Mouse (Mus musculus) G1E (cell line): ENCODE results near the gene Tpm1. TPM values are rescaled to one million over a fixed set of nuclear protein-coding genes. Genes with fewer than 3 reads are reported as not detected.

Experiments used
- ATAC-seq: 2 replicates; pipeline ENCODE4 v1.8.0; 2016; ENCODE audit warnings: mild to moderate bottlenecking; ENCODE audit not compliant: insufficient number of reproducible peaks, poor library complexity, low FRiP score, severe bottlenecking; ENCODE audit errors: extremely low read depth
- DNase-seq: peaks from one replicate; pipeline ENCODE4 v3.0.0; 2012; ENCODE audit warnings: low spot score
- H3K27me3 ChIP-seq: 2 replicates; pipeline ENCODE4 v1.6.1; 2012; ENCODE audit warnings: mild to moderate bottlenecking, low read length, inconsistent platforms; ENCODE audit not compliant: insufficient read depth
- H3K36me3 ChIP-seq: replicated peaks from 2 replicates; pipeline ENCODE3; 2012; ENCODE audit warnings: mild to moderate bottlenecking, inconsistent platforms
- H3K4me1 ChIP-seq: 2 replicates; pipeline ENCODE4 v1.6.1; 2012; ENCODE audit warnings: low read depth, low read length, inconsistent platforms, mixed read lengths; ENCODE audit not compliant: insufficient read depth
- H3K4me3 ChIP-seq: 2 replicates; pipeline ENCODE4 v1.5.1; 2012; ENCODE audit warnings: low read depth, mild to moderate bottlenecking, inconsistent platforms, low read length, moderate library complexity, mixed read lengths
- H3K9me3 ChIP-seq: replicated peaks from 2 replicates; pipeline ENCODE4 v1.6.1; 2012; ENCODE audit warnings: inconsistent platforms
- CTCF ChIP-seq: IDR thresholded peaks from 2 replicates; pipeline ENCODE4 v1.5.1; 2012; ENCODE audit warnings: low read depth, low read length, inconsistent platforms, mixed read lengths
- GATA1 ChIP-seq: IDR thresholded peaks from 2 replicates; pipeline ENCODE4 v1.6.1; 2012; ENCODE audit warnings: borderline replicate concordance, low read length, inconsistent platforms, mixed read lengths
- GATA2 ChIP-seq: IDR thresholded peaks from 2 replicates; pipeline ENCODE4 v1.6.1; 2012; ENCODE audit warnings: low read depth, low read length, inconsistent platforms, borderline replicate concordance
- POLR2AphosphoS5 ChIP-seq: IDR thresholded peaks from 2 replicates; pipeline ENCODE4 v1.6.1; 2012; ENCODE audit warnings: low read depth, low read length, inconsistent platforms; ENCODE audit not compliant: insufficient replicate concordance
- TAL1 ChIP-seq: conservative IDR thresholded peaks from 2 replicates; pipeline ENCODE4 v1.6.1; 2012; ENCODE audit warnings: low read depth, low read length, inconsistent platforms, mixed read lengths
- polyA plus RNA-seq: library from polyadenylated mRNA; stranded (reverse); fragments of >175 nt; gene quantifications from 2 replicates; pipeline ENCODE4 v1.2.3, GENCODE M21; 2012
- total RNA-seq, 2 experiments: library from RNA; stranded (forward) in 1 of 2; stranded (reverse) in 1 of 2; fragments of 200-1000 nt in 1 of 2; fragments of >200 nt in 1 of 2; fragmentation: Nextera tagmentation in 1 of 2; gene quantifications; 2 replicates each; pipeline ENCODE4 v1.2.3; 2014 to 2017

Tpm1 gene
- total and polyA plus RNA-seq, 3 experiments = 98.8 to 191 (median 171) TPM

DNA sequence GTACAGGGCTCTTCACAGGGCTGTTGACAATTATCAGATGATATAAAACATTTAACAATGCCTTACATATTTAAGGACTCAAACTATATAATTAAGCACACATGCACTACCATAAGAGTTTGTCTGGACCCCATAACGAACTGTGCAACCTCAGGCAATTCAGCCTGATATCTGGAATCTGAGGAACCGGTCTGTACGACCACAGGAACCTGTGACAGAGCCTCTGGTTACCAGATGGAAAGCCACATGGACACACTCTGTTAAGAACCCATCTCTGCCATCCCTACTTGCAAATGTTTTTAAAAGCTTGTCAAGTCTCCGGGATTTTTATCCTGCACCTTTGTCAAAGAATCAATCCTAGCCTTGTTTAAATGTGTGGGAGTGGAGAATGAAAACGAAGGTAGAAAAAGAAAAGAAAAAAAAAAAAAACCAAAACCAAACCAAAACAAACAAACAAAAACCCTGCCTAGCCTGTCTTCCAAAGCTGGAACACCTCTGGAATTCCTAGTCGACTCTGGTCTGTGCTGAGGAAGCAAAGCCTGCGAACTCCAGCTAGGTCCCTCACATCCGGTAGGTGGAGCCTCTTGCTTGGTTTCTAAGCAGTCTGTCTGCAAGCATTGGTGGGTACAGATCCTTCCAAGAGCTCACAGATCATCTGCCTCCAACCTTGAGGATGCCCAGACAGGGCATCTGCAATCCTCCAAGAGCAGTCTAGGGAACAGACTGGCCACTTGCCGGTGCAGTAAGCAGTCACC, 4.5 kb downstream of the Tpm1 start:
- Histone ChIP-seq H3K4me3 (no peak overlapping the region), H3K27me3 (peaks cover 33% of the 10 kb centered on the region), H3K9me3 (0 out of 2 replicates have a peak, but pooled peaks cover 4% of the 10 kb centered on the region), H3K36me3 (peaks cover 13% of the 10 kb centered on the region), H3K4me1 (peaks cover 73% of the 10 kb centered on the region)
- DNase-seq (no peak), ATAC-seq (no peak)
- TF ChIP-seq CTCF (no peak), GATA2 (no peak)

DNA sequence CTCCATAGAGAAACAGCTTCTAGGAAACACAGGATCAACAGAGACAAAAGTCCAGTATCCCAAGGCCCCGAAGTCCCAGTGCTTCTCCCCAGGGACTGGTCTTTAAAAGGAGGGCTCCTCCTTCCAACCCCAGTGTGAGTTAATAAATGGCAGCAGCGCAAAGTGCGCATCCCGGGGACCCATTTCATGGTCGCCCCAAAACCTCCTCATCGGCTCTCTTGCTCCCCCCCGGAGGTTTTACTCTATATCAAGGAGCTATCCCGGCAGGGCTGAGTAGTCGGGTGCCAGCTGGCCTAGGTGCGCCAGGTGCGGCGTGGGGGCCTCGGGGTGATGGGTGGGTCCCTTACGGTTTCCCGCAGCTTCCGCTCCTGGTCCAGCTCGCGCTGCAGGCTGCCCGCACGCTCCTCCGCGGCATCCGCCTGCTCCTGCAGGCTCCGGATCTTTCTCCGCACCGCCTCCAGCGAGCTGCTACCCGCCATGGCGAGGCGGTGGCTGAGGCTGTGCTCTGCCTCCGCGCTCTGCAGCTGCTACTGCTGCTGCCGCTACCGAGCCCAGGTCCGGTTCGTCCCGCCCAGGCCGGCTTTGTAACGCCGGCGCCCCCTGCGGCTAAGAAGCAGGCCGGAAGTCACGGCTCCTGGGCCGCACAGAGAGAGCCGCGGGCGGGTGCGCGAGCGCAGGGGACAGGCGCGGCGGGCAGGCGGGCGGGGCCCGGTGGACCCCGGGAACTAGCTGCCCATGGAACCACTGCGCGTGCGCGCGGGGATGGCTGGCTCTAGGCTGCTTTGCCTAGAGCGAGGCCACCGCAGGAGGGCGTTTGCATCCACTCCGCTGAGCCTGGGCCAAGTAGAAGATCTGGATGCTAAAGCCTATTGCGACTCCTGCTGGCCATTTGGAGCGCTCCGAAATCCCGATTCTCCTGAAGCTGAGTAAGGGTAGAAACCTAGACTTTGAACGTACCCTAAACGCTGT, 5.7 kb downstream of the Tpm1 start:
- Histone ChIP-seq H3K9me3 (no peaks in the 10 kb centered on the region), H3K4me3 (peak overlapping the region; percentile 90), H3K4me1 (peaks cover 80% of the 10 kb centered on the region), H3K36me3 (peaks cover 24% of the 10 kb centered on the region), H3K27me3 (peaks cover 21% of the 10 kb centered on the region)
- ATAC-seq (peak; percentile 75), DNase-seq (peak; percentile 96)
- TF ChIP-seq CTCF (peak; percentile 76), TAL1 (no peak)

DNA sequence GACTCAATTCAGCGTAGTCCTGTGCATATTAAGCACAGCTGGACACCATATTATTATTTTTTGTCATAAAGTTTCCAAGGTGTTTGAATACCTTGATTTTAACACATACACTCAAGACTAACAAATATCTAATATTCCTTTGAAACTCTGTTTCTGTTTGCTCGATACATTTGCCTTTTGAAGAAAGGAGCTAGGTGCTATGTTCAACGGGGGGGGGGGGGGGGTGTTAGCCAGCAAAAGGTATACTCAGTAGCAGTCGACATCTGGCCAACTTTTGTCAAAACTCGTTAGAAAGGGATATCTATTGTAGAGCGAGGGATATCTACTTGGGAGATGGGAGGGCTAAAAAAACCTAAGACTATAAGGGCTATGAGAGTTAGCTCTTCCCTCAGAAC, 6.4 kb downstream of the Tpm1 start:
- Histone ChIP-seq H3K36me3 (peaks cover 26% of the 10 kb centered on the region), H3K4me3 (peak overlapping the region; percentile 90), H3K4me1 (peaks cover 78% of the 10 kb centered on the region), H3K27me3 (peaks cover 14% of the 10 kb centered on the region), H3K9me3 (no peaks in the 10 kb centered on the region)
- DNase-seq (no peak), ATAC-seq (no peak)
- no peak for TF ChIP-seq POLR2AphosphoS5
- no peak for TF ChIP-seq GATA2
- TF ChIP-seq CTCF = no peak
- TF ChIP-seq TAL1 = no peak
- TF ChIP-seq GATA1 = no peak

DNA sequence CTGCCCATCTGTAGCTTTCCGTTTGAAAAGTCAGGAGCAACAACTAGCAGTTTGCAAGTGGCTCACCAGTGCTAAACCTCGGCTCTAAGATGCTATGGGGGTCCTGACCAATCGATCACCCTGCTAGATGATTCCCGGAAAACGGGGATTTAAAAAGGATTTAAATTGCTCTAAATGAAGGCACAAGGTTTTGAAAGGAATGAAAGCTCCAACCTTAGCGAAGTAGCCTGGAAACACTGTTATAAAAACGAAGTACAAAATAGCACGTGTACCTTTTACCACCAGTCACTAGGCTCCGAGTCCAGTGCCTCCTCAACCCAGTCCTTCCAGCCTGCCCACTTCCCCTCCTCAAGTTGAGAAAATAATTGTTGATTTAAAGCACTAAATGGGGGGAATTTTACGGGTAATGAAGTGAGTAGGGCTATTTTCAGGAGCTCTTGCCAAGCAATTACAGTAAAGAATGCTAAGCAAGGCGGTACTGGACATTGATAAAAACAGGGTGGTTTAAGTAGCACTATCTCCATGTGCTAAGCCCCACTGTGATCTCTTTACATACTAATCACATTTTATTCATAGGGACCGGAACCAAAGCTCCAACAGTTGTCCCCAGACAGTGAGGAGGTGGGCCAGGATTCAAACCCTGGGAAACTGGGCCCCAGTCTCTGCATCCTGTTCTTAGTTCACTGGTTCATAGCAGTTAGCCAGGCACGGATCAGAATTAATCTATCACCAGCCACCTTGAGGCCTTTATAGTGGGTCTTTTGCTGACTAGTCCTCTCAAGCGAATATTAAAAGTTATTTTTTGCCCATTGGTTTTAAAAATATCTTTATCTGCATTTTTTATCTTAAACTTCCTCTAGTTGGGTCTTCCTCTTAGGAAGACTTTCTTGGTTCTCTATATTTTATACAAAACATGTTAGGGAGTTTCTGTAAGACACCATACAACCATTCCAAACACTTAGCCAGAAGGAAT, 7.1 kb downstream of the Tpm1 start:
- H3K4me3 ChIP-seq = peak overlapping the region; percentile 90
- no peaks in the 10 kb centered on the region for H3K9me3 ChIP-seq
- peaks cover 78% of the 10 kb centered on the region for H3K4me1 ChIP-seq
- DNase-seq = no peak
- peaks cover 32% of the 10 kb centered on the region for H3K36me3 ChIP-seq
- TF ChIP-seq GATA2 (no peak), GATA1 (no peak), CTCF (no peak), TAL1 (no peak), POLR2AphosphoS5 (no peak)
- H3K27me3 ChIP-seq = peaks cover 7% of the 10 kb centered on the region
- no peak for ATAC-seq

DNA sequence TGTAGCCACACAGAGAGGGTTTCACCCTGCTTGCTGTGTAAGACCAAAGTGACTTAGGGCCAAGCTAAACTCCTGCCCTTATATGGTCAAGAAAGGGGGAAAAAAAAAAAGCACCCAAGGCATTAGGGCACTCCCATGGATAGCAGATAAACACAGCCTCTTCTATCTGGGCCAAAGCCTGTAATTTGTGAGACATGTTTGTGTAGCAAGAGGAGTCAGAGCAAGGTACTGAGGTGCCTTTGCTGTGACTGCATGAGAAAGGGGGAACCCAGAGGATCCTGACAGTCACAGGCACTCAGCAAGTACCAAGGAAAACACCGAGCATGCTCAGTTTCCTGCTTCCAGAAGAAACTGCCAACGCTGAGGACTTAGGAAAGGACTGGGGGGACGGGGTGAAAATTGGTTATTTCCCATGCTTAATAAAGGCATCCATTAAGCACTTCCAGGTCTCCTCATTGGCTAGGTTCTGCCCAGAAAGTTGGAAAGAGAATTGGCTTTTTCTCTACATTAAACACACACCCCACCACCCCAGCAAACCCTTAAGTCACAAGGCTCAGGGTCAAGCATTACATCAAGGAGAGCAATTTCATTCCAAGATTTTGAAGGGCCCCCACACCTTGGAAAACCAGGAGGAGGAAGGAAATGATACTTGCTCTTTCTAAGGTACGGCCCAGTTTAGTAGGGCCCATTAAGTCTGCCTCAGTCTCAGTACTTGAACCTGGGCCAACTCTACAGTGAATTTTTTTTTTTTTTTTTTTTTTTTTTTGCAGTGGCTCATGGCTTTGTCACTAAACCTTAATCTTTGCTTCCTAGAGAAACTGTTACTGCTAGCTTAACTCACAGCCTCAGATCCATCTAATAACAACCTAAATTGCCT, 8.0 kb downstream of the Tpm1 start:
- Histone ChIP-seq H3K4me1 (peaks cover 78% of the 10 kb centered on the region), H3K27me3 (peaks cover 3% of the 10 kb centered on the region; the same call in 1 of the 2 replicates), H3K9me3 (no peaks in the 10 kb centered on the region), H3K36me3 (peaks cover 34% of the 10 kb centered on the region), H3K4me3 (peak overlapping the region; percentile 90)
- no peak for TF ChIP-seq CTCF
- ATAC-seq (no peak), DNase-seq (no peak)
